Mouse (Mus musculus): Measurements from ENCODE around the gene Mcam. TPM values are rescaled to one million over a fixed set of nuclear protein-coding genes. Genes with fewer than 3 reads are reported as not detected.

Gene Mcam
- polyA plus RNA-seq, 1 experiment from 2014 or later = 13.2 TPM

Other genes starting within 250 kb of the Mcam start
- 1.6 and 1.8 TPM in 2 replicates for gene Thy1, start 91.1 kb upstream of the Mcam start, polyA plus RNA-seq (2014; fragmentation: Nextera tagmentation; extraction: Ambion mirVana)
- 6.6 and 9.4 TPM in 2 replicates for gene Usp2, start 67.4 kb upstream of the Mcam start, polyA plus RNA-seq (2014; fragmentation: Nextera tagmentation; extraction: Ambion mirVana)
- gene Mfrp, start 32.7 kb upstream of the Mcam start, polyA plus RNA-seq (2014; fragmentation: Nextera tagmentation; extraction: Ambion mirVana) = 0.09 and 0.11 TPM in 2 replicates
- gene C1qtnf5, start 27.2 kb upstream of the Mcam start, polyA plus RNA-seq (2014; fragmentation: Nextera tagmentation; extraction: Ambion mirVana) = 3.7 and 4.0 TPM in 2 replicates
- 0.11 and 0.12 TPM in 2 replicates for gene Gm49380, start 21.0 kb upstream of the Mcam start, polyA plus RNA-seq (2014; fragmentation: Nextera tagmentation; extraction: Ambion mirVana)
- 25.7 and 29.9 TPM in 2 replicates for gene Rnf26, start 21.0 kb upstream of the Mcam start, polyA plus RNA-seq (2014; fragmentation: Nextera tagmentation; extraction: Ambion mirVana)
- gene Cbl, start 99.6 kb downstream of the Mcam start, polyA plus RNA-seq (2014; fragmentation: Nextera tagmentation; extraction: Ambion mirVana) = 20.1 and 27.6 TPM in 2 replicates
- gene Ccdc153, start 106.2 kb downstream of the Mcam start, polyA plus RNA-seq (2014; fragmentation: Nextera tagmentation; extraction: Ambion mirVana) = not detected in 2 replicates
- gene Pdzd3, start 117.0 kb downstream of the Mcam start, polyA plus RNA-seq (2014; fragmentation: Nextera tagmentation; extraction: Ambion mirVana) = 0.49 and 0.57 TPM in 2 replicates
- 3.7 and 3.9 TPM in 2 replicates for gene Nlrx1, start 134.1 kb downstream of the Mcam start, polyA plus RNA-seq (2014; fragmentation: Nextera tagmentation; extraction: Ambion mirVana)
- 18.9 and 20.1 TPM in 2 replicates for gene Abcg4, start 154.1 kb downstream of the Mcam start, polyA plus RNA-seq (2014; fragmentation: Nextera tagmentation; extraction: Ambion mirVana)
- gene Hinfp, start 171.2 kb downstream of the Mcam start, polyA plus RNA-seq (2014; fragmentation: Nextera tagmentation; extraction: Ambion mirVana) = 15.9 and 24.7 TPM in 2 replicates
- gene C2cd2l, start 185.8 kb downstream of the Mcam start, polyA plus RNA-seq (2014; fragmentation: Nextera tagmentation; extraction: Ambion mirVana) = 25.2 and 25.5 TPM in 2 replicates
- 37.0 and 40.5 TPM in 2 replicates for gene Dpagt1, start 191.6 kb downstream of the Mcam start, polyA plus RNA-seq (2014; fragmentation: Nextera tagmentation; extraction: Ambion mirVana)
- 98.1 and 128 TPM in 2 replicates for gene H2afx, start 200.2 kb downstream of the Mcam start, polyA plus RNA-seq (2014; fragmentation: Nextera tagmentation; extraction: Ambion mirVana)
- 53.5 and 64.7 TPM in 2 replicates for gene Hmbs, start 209.8 kb downstream of the Mcam start, polyA plus RNA-seq (2014; fragmentation: Nextera tagmentation; extraction: Ambion mirVana)
- gene Vps11, start 227.2 kb downstream of the Mcam start, polyA plus RNA-seq (2014; fragmentation: Nextera tagmentation; extraction: Ambion mirVana) = 34.4 and 36.7 TPM in 2 replicates
- 18.2 and 27.1 TPM in 2 replicates for gene Hyou1, start 245.0 kb downstream of the Mcam start, polyA plus RNA-seq (2014; fragmentation: Nextera tagmentation; extraction: Ambion mirVana)

All from midbrain, embryonic 14.5 days (tissue).